Mouse (Mus musculus) 416B (cell line): Measurements from ENCODE around the gene Edar.
"Not testable (repeated sequence)": the region's sequence is repeated elsewhere in the genome, so short reads cannot be mapped to it uniquely, and the experiment has no call there.

ENCODE experiments used
- DNase-seq: peaks from one replicate; pipeline ENCODE4 v3.0.0; 2011; ENCODE audit warnings: low read depth

The Edar gene

GRCm38 (mm10) chr10:58675533-58675932 lies at the start of gene Edar:
Gene Edar (minus strand): TSS chr10:58675654.
- DNase-seq = peak; percentile 21

- not testable (repeated sequence) for DNase-seq
Observed at GRCm38 (mm10) chr10:58718110-58718509, 42.7 kb upstream of the Edar start, which contains the start of gene Gm17542. Gene Gm17542 (minus strand): TSS chr10:58718210.

GRCm38 (mm10) chr10:58714789-58715148 lies 39.3 kb upstream of the Edar start:
- no peak for DNase-seq

- DNase-seq = no peak
Observed at GRCm38 (mm10) chr10:58713855-58714788, 38.7 kb upstream of the Edar start.

GRCm38 (mm10) chr10:58713225-58713624 lies 37.8 kb upstream of the Edar start:
- DNase-seq = no peak

- DNase-seq = no peak
Observed at GRCm38 (mm10) chr10:58709021-58709420, 33.6 kb upstream of the Edar start.

GRCm38 (mm10) chr10:58700578-58700977 lies 25.1 kb upstream of the Edar start:
- DNase-seq = no peak

- no peak for DNase-seq
Observed at GRCm38 (mm10) chr10:58700160-58700559, 24.7 kb upstream of the Edar start.

GRCm38 (mm10) chr10:58698955-58699354 lies 23.5 kb upstream of the Edar start:
- DNase-seq = no peak

GRCm38 (mm10) chr10:58691051-58691450 lies 15.6 kb upstream of the Edar start:
- DNase-seq = no peak

- DNase-seq = no peak
Observed at GRCm38 (mm10) chr10:58679298-58679697, 3.8 kb upstream of the Edar start.

GRCm38 (mm10) chr10:58673278-58674061 lies 2.0 kb downstream of the Edar start:
- peak; percentile 52 for DNase-seq

- DNase-seq = no peak
Observed at GRCm38 (mm10) chr10:58672557-58673277, 2.7 kb downstream of the Edar start.

GRCm38 (mm10) chr10:58663868-58664267 lies 11.6 kb downstream of the Edar start:
- DNase-seq = no peak

GRCm38 (mm10) chr10:58663417-58663816 lies 12.0 kb downstream of the Edar start:
- no peak for DNase-seq

- no peak for DNase-seq
Observed at GRCm38 (mm10) chr10:58659268-58659986, 16.0 kb downstream of the Edar start.

GRCm38 (mm10) chr10:58657731-58658130 lies 17.7 kb downstream of the Edar start:
- no peak for DNase-seq

GRCm38 (mm10) chr10:58653679-58654078 lies 21.8 kb downstream of the Edar start:
- DNase-seq = no peak

GRCm38 (mm10) chr10:58652418-58653394 lies 22.7 kb downstream of the Edar start:
- no peak for DNase-seq

- no peak for DNase-seq
Observed at GRCm38 (mm10) chr10:58652045-58652417, 23.4 kb downstream of the Edar start.
